Mouse (Mus musculus) heart, embryonic 14.5 days (tissue): ENCODE results near the gene Cntn4. TPM values are rescaled to one million over a fixed set of nuclear protein-coding genes. Genes with fewer than 3 reads are reported as not detected.

Experiments used
- ATAC-seq: fragments of 200-750 bp; cut with Nextera tagmentation; 2 replicates; pipeline ENCODE4 v1.8.0; 2017; ENCODE audit warnings: low read depth, moderate TSS enrichment; ENCODE audit not compliant: insufficient number of reproducible peaks, insufficient read depth, low FRiP score
- H3K27ac ChIP-seq, 2 experiments: fragments of 200-500 bp in 1 of 2; fragments of 300-500 bp in 1 of 2; sonication (generic) in 1 of 2; replicated peaks in 1 of 2; 2 replicates each; pipeline ENCODE4 v1.5.1; 2012 to 2014; ENCODE audit warnings: low read depth in 2 of 2, low read length in 2 of 2, control low read depth in 1 of 2, mild to moderate bottlenecking in 1 of 2, mixed read lengths in 1 of 2; ENCODE audit not compliant: control insufficient read depth in 1 of 2, insufficient read depth in 1 of 2
- H3K27me3 ChIP-seq: fragments of 300-500 bp; sonication (generic); 2 replicates; pipeline ENCODE4 v1.6.1; 2014; ENCODE audit warnings: mild to moderate bottlenecking, low read length, control low read depth; ENCODE audit not compliant: control insufficient read depth, insufficient read depth
- H3K36me3 ChIP-seq: fragments of 300-500 bp; sonication (generic); 2 replicates; pipeline ENCODE4 v1.6.1; 2014; ENCODE audit warnings: mild to moderate bottlenecking, control low read depth, low read length, mixed read lengths; ENCODE audit not compliant: control insufficient read depth, insufficient read depth
- H3K4me1 ChIP-seq, 2 experiments: fragments of 200-500 bp in 1 of 2; fragments of 300-500 bp in 1 of 2; sonication (generic) in 1 of 2; 2 replicates each; pipeline ENCODE4 v1.6.1; 2012 to 2014; ENCODE audit warnings: low read length in 2 of 2, control low read depth in 1 of 2, mixed read lengths in 1 of 2; ENCODE audit not compliant: control insufficient read depth in 2 of 2, insufficient read depth in 2 of 2
- H3K4me2 ChIP-seq: fragments of 300-500 bp; sonication (generic); 2 replicates; pipeline ENCODE4 v1.6.1; 2014; ENCODE audit warnings: mild to moderate bottlenecking, low read length
- H3K4me3 ChIP-seq, 2 experiments: fragments of 200-500 bp in 1 of 2; fragments of 300-500 bp in 1 of 2; sonication (generic) in 1 of 2; 2 replicates each; pipeline ENCODE4 v1.5.1; 2012 to 2014; ENCODE audit warnings: low read length in 2 of 2, mild to moderate bottlenecking in 2 of 2, control low read depth in 1 of 2, low read depth in 1 of 2, moderate library complexity in 1 of 2; ENCODE audit not compliant: control insufficient read depth in 1 of 2, insufficient read depth in 1 of 2
- H3K9ac ChIP-seq: fragments of 300-500 bp; sonication (generic); 2 replicates; pipeline ENCODE4 v1.6.1; 2014; ENCODE audit warnings: mild to moderate bottlenecking, low read length
- H3K9me3 ChIP-seq: fragments of 300-500 bp; sonication (generic); 2 replicates; pipeline ENCODE4 v1.6.1; 2016; ENCODE audit warnings: low read length, control low read depth; ENCODE audit not compliant: control insufficient read depth
- WGBS: fragments of 180-500 bp; shearing (Covaris S2); extraction: QIAGEN DNeasy Blood & Tissue Kit; methylation state at CpG from one replicate; pipeline ENCODE4 v1.1.7; 2014; 5-methylcytosine and 5-hydroxymethylcytosine counted together
- polyA plus RNA-seq: library from polyadenylated mRNA; unstranded; fragments of >200 nt; fragmentation: Nextera tagmentation; extraction: Ambion mirVana; gene quantifications from 2 replicates; pipeline ENCODE4 v1.2.1, GENCODE M21; 2014

Cntn4 gene
- polyA plus RNA-seq, 1 experiment from 2014 or later: 1.5 TPM

DNA sequence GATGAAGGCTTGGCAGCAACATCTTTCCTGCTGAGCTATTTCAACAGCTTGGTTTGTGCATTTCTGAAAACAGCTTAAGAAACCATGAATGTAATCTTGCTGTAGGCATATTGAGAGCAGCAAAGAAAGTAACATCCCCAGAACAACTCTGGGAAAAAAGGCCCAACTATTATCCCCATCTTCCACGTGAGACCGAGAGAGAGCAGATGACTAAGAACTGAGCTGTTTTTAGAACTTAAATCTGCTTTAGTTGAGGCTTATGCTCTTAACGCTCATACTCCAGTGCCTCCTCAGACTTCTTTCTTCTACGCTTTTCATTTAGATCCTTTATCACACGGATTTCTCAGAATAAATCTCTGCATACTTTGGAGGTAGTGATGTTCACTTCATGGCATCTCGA lies 784.9 kb downstream of the Cntn4 start:
- Histone ChIP-seq H3K9me3 (no peaks in the 10 kb centered on the region), H3K4me3 (no peak overlapping the region), H3K36me3 (no peaks in the 10 kb centered on the region), H3K9ac (no peak overlapping the region), H3K4me2 (no peak overlapping the region), H3K27me3 (no peaks in the 10 kb centered on the region), H3K4me1 (peaks cover 0 to 3% of the 10 kb centered on the region in 2 experiments; a peak in 1 of 4 replicates), H3K27ac (no peak overlapping the region)
- WGBS: 78% methylated on average over 6 of the region's 6 CpGs
- ATAC-seq: no peak

DNA sequence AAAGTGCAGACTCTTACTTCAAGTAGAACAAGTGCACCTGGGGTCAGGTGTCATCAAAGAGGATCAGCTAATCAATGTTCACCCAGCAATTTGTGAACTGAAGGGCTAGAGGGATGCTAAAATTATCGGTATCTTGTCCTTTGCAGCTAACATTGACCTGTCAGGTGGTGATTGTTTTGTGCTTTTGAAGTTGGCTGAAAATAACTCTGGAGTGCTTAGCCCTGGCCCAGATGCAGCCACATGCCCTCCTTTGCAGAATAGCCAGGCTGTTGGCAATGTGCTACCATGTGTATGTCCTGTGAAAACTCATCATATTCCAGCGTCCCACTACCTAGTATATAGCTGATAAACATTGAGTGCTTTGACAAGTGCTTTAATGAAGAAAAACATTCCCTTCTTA lies 786.4 kb downstream of the Cntn4 start:
- Histone ChIP-seq H3K27me3 (no peaks in the 10 kb centered on the region), H3K36me3 (no peaks in the 10 kb centered on the region), H3K9ac (no peak overlapping the region), H3K4me2 (no peak overlapping the region), H3K4me1 (peaks cover 0 to 3% of the 10 kb centered on the region in 2 experiments; a peak in 1 of 4 replicates), H3K4me3 (no peak overlapping the region), H3K9me3 (no peaks in the 10 kb centered on the region), H3K27ac (no peak overlapping the region)
- ATAC-seq: no peak
- 36% methylated on average over 2 of the region's 2 CpGs for WGBS

DNA sequence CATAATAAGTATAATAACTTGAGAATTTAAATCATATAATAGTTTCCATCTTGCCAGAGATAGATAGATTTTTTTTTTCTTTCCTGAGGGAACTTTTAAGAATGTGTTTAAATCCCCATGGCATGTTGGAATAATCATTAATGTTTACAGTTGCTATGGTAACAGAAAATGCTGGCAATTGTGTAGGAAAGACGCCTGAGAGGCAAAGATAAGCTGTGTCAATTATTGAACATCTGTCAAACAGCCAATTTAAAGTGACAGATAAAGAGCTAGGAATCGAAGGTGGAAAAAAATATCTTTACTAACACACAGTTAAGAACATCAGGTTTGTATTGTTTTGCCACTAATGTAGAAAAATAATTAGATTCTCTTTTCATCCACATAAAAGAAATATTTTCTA lies 788.3 kb downstream of the Cntn4 start:
- Histone ChIP-seq H3K4me1 (peaks cover 0 to 3% of the 10 kb centered on the region in 2 experiments; a peak in 1 of 4 replicates), H3K36me3 (no peaks in the 10 kb centered on the region), H3K9me3 (no peaks in the 10 kb centered on the region), H3K27ac (no peak overlapping the region), H3K4me2 (no peak overlapping the region), H3K27me3 (no peaks in the 10 kb centered on the region), H3K4me3 (no peak overlapping the region), H3K9ac (no peak overlapping the region)
- 25% methylated on average over 2 of the region's 2 CpGs for WGBS
- no peak for ATAC-seq

DNA sequence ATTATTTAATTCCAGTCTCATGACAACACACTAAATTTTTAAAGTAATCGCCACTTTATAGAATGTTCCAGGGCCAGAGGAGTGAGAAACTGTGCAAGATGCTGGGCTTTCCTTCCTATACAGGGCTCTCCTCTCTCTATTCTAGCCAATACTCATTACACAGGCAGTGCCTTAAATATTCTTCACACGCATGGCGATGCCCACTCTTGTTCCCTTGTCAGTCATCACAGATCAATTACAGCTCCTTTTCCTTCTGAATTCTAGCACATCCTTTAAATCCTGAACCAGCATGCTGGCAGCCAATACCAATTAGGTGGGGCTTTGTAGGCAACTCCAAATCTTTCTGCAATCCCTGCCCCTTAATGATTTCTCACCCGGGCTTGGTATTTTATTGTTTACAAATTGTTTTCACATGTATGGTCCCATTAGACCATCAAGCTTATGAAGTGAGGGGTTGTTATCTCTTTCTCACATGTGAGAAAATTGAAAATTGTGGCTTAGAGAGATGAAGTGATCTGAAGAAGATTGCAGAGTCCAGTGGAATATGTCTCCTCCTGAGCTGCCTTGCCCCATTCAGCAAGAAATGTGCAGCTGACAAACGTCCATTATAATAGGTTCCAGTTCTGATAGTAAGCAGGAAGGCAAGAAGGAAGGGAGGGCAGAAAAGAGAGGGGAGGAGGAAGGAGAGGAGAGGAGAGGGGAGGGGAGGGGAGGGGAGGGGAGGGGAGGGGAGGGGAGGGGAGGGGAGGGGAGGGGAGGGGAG lies 789.0 kb downstream of the Cntn4 start:
- H3K9me3 ChIP-seq: no peaks in the 10 kb centered on the region
- H3K27ac ChIP-seq: no peak overlapping the region
- H3K36me3 ChIP-seq: no peaks in the 10 kb centered on the region
- no peak for ATAC-seq
- H3K9ac ChIP-seq: no peak overlapping the region
- H3K4me1 ChIP-seq: peaks cover 0 to 3% of the 10 kb centered on the region in 2 experiments; a peak in 1 of 4 replicates
- 69% methylated on average over 5 of the region's 5 CpGs for WGBS
- H3K4me3 ChIP-seq: no peak overlapping the region
- no peak overlapping the region for H3K4me2 ChIP-seq
- H3K27me3 ChIP-seq: no peaks in the 10 kb centered on the region

- no peak overlapping the region for H3K9ac ChIP-seq
- no peak overlapping the region for H3K4me3 ChIP-seq
- no peaks in the 10 kb centered on the region for H3K27me3 ChIP-seq
- 61% methylated on average over 2 of the region's 2 CpGs for WGBS
- no peak for ATAC-seq
- no peaks in the 10 kb centered on the region for H3K36me3 ChIP-seq
- H3K4me1 ChIP-seq: no peaks in the 10 kb centered on the region
- no peak overlapping the region for H3K27ac ChIP-seq
- H3K9me3 ChIP-seq: no peaks in the 10 kb centered on the region
- no peak overlapping the region for H3K4me2 ChIP-seq
Measured at GRCm38 (mm10) chr6:106471840-106472608, 794.6 kb downstream of the Cntn4 start.

DNA sequence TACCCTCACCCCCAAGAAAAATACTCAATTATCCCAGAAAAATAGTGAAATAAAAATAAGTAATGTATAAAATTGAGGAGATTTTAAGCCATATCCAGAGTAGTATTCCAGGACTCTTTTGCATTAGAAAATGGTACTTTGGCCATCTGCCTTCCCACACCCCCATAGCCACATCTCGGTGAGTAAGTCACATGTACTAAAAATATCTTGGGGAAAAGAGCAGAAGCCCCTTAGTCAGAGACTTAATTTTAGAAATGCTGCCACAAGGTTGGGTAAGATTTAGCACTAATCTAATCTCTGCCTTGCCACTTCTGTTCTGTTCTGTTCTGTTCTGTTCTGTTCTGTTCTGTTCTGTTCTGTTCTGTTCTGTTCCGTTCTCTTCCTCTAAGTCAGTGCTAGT lies 796.4 kb downstream of the Cntn4 start:
- Histone ChIP-seq H3K9me3 (no peaks in the 10 kb centered on the region), H3K36me3 (no peaks in the 10 kb centered on the region), H3K4me2 (no peak overlapping the region), H3K4me1 (no peaks in the 10 kb centered on the region), H3K9ac (no peak overlapping the region), H3K4me3 (no peak overlapping the region), H3K27ac (no peak overlapping the region), H3K27me3 (no peaks in the 10 kb centered on the region)
- 33% methylated on average over 2 of the region's 2 CpGs for WGBS
- no peak for ATAC-seq

GRCm38 (mm10) chr6:106481533-106481932 lies 804.1 kb downstream of the Cntn4 start:
- Histone ChIP-seq H3K4me2 (no peak overlapping the region), H3K9me3 (no peaks in the 10 kb centered on the region), H3K4me3 (no peak overlapping the region), H3K4me1 (no peaks in the 10 kb centered on the region), H3K27me3 (no peaks in the 10 kb centered on the region), H3K27ac (no peak overlapping the region), H3K36me3 (no peaks in the 10 kb centered on the region), H3K9ac (no peak overlapping the region)
- 74% methylated on average over 1 of the region's 1 CpGs for WGBS
- no peak for ATAC-seq
